Mouse (Mus musculus): ENCODE measurements at regions not wholly inside any gene's neighbourhood (a gene's known extent, or its start where the extent isn't known, plus 50 kb on each side); places are given as distances from the start of the nearest gene placed in this dataset.

- no peak for TF ChIP-seq CTCF (conservative IDR thresholded peaks at IDR 0.05; ENCODE audit: insufficient read depth, insufficient read length, low read depth, low read length)
- TF ChIP-seq POLR2A (IDR thresholded peaks at IDR 0.05; ENCODE audit: low read depth, low read length), result no peak
Measured at GRCm38 (mm10) chr5:133020116-133020515, 477.0 kb upstream of the Auts2 start.
